Mouse (Mus musculus) E14TG2a.4 (cell line): ENCODE results near the gene Igfbp2.

Source experiments
- CTCF ChIP-seq: conservative IDR thresholded peaks from 2 replicates; pipeline ENCODE4 v1.5.1; 2014; ENCODE audit warnings: low read length
- NANOG ChIP-seq: IDR thresholded peaks from 2 replicates; pipeline ENCODE4 v1.6.1; 2014; ENCODE audit warnings: borderline replicate concordance, low read length, mixed read lengths
- POU5F1 ChIP-seq: IDR thresholded peaks from 2 replicates; pipeline ENCODE4 v1.6.1; 2014; ENCODE audit warnings: low read length, borderline replicate concordance

DNA sequence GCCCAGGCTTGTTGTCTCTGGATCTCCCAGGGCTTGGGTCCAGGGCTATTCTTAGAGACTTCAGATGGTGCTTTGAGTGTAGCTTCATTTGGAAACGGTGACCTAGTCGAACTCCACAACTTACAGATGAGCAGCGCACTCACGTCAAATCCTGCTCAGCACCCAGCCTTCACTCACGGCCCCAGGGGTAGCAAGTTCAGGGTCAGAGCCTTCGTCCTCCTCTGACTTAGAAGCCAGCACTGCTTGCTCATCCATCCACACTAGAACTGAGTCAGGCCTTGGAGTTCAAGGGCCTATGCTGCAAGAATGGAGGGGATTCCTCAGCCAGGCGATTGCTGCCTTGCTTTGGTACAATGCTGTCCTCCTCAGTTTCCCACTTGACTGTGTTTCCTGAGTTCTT is 15.5 kb downstream of the Igfbp2 start:
- no peak for TF ChIP-seq POU5F1
- no peak for TF ChIP-seq CTCF
- no peak for TF ChIP-seq NANOG
